Mouse (Mus musculus) yolk sac, embryonic 10.5 days (tissue): Measurements from ENCODE around the gene Rrn3.
"Not testable (repeated sequence)": the region's sequence is repeated elsewhere in the genome, so short reads cannot be mapped to it uniquely, and the experiment has no call there.

Experiments
- DNase-seq: peaks from one replicate; pipeline ENCODE4 v3.0.0-alpha.2; 2017; ENCODE audit warnings: low spot score

Rrn3 gene

DNA sequence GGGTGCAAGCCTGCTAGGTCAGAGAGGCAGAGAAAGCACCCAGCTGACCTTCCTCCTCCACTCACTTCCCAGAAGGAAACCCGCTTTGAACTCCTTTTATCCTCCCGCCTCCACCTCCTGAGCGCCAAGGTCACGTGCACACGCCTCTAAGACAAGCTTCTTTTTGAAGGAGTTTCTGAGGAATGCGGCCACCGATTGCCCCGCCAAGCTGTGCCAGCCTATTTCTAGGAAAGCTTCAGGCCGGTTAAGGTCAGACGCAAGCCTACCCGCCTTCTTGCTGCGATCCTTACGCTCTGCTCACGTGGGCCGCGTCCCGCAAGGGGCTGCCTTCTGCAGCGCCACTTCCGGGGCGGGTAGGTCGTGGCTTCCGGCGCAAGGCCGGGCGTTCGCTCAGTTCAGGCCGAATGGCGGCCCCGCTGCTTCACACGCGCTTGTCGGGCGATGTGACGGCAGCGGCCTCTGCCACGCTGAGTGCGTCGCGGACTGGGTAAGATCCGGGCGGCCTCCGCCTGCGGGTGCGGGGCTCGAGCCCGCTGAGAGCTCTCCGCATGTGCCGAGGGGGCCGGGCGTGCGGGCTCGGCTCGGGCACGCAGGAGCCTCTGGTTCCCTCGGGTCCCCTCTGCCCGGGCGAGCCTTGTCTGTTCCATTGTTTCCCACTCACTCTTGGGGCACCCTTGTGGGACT is at the start of gene Rrn3:
Gene Rrn3 (plus strand): TSS at position 356 of the 684 bp plus-strand sequence.
- DNase-seq: peak; percentile 89

- DNase-seq: no peak
Measured at GRCm38 (mm10) chr16:13732786-13733185, 47.7 kb upstream of the Rrn3 start.

DNA sequence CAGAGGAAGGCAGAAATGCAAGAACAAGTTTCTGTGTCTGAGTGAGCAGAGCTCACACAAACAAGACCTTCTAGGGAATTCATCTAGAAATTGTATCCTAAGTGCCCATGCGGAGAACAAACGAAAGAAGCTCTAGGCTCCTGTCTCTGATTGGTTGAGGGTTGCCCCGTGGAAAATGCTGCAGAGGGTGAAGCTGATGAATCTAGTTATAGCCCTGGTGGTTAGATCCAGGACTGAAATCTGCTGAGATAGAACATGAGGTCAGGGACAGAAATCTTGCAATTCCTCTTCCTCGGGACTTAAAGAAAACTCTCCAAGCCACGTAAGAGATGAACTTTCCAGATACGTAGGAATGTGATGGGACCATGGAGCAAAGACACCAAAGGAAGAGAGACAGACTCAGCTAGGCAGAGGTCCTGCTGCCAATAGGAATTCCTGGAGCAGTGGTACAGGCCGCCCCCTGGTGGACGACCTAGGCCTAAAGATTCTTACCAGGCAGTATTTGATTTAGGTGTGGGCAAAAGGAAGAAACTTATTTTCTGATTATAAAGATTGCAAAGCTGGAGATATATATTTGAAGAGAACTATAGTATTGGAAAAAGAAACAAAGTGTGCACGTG is 46.9 kb upstream of the Rrn3 start:
- peak; percentile 63 for DNase-seq

DNA sequence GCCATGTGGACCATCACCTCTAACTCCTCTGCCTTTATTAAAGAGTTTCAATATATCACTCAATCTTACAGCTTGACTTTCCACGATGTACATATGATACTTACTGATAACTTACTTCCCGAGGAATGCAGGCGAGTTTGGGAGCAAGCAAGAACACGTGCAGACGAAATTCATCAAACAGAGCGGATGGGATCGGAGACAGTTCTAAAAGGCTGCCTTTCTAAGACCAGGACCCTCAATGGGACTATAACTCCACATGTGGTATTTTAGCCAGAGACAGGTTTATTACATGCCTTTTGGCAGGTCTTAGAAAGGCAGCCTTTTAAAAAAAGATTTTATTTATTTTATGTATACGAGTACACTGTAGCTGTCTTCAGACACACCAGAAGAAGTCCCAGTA is 44.5 kb upstream of the Rrn3 start:
- no peak for DNase-seq

GRCm38 (mm10) chr16:13739044-13739443 is 41.5 kb upstream of the Rrn3 start:
- DNase-seq: not testable (repeated sequence)

DNA sequence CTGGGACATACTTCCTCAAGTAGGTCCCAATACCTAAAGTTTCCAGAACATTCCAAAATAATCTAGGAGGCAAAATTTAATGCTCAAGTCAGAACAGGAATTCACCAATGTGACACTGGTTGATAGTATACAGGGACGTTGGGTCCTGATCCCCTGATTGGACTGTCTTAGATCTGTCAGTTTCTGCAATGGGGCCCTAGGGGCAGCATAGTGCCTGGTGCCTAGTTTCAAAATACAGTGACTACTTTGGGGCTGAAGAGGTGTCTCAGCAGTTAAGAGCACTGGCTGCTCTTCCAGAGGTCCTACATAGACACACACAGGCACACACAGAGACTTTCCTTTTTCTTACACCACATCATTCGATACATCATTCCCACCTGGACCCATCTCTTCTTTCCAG is 39.7 kb upstream of the Rrn3 start:
- DNase-seq: no peak

GRCm38 (mm10) chr16:13747708-13748107 is 32.8 kb upstream of the Rrn3 start:
- no peak for DNase-seq

- no peak for DNase-seq
Measured at GRCm38 (mm10) chr16:13748124-13748523, 32.4 kb upstream of the Rrn3 start.

- not testable (repeated sequence) for DNase-seq
Measured at GRCm38 (mm10) chr16:13748813-13749212, 31.7 kb upstream of the Rrn3 start.

DNA sequence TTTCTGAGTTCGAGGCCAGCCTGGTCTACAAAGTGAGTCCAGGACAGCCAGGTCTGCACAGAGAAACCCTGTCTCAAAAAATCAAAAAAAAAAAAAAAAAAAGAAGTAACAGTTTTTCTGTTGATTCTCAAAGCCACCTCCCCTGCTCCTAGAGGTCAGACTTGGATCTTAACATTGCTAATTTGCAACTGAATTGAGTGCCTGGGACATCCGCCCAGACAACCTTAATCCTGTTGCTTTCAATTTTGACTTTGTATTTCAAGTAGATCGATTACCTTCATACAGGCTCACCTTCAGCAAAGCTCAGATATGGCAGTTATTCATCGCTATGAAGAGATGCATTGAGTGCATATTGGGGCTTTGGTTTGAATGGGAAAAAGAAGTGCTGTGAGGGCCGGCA is 31.2 kb upstream of the Rrn3 start:
- no peak for DNase-seq

DNA sequence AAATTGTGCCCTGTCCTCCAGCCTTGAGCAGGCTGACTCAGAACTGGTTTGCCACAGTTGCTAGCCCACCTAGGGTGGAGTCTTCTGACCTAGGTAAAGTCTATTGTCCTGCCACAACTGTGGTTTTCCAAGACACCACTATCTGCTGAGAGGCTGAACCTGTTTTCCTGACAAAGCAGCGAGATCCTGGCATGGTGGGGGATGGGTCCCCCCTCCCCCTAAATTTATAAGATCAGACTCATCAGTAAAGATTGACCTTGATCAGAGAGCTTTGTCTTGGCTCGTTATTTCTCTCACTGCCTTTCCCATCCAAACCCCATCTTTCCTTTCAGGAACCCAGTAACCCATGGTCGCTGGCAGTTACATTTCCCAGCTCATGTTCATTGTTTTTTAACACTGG is 30.5 kb upstream of the Rrn3 start:
- DNase-seq: no peak

DNA sequence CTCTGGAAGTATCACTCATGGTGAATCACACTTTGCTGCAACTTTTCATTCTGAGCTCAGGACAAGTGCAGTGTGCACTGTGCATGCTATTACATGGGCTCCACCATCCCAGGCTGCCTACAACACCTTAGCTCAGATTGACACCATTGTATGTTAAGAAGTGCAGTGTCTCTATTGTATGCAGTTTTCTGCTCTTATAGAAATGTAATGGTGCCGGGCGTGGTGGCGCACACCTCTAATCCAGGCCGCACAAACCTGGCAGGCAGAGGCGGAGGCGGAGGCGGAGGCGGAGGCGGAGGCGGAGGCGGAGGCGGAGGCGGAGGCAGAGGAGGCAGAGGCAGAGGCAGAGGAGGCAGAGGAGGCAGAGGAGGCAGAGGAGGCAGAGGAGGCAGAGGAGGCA is 29.9 kb upstream of the Rrn3 start:
- DNase-seq: no peak

DNA sequence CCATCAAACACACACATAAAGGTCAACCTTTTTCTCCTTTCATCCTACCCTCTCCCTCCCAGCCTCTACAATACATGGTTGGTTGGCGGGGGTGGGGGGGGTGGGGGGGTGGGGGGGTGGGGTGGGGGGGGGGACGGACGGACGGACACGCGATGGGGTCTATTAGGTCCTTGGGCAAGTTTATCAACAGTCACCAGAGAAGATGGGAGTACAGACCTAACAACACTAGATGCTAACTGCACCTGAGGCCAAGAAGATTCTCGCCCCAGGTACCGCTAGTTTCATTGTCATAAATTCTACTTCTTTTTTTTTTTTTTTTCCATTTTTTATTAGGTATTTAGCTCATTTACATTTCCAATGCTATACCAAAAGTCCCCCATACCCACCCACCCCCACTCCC is 26.5 kb upstream of the Rrn3 start:
- DNase-seq: no peak

GRCm38 (mm10) chr16:13754400-13755190 is 25.9 kb upstream of the Rrn3 start:
- peak; percentile 92 for DNase-seq

GRCm38 (mm10) chr16:13757823-13758222 is 22.7 kb upstream of the Rrn3 start:
- DNase-seq: no peak

GRCm38 (mm10) chr16:13762807-13763206 is 17.7 kb upstream of the Rrn3 start:
- not testable (repeated sequence) for DNase-seq

- DNase-seq: no peak
Measured at GRCm38 (mm10) chr16:13764519-13764918, 16.0 kb upstream of the Rrn3 start.

GRCm38 (mm10) chr16:13766367-13766766 is 14.1 kb upstream of the Rrn3 start:
- DNase-seq: no peak

- DNase-seq: not testable (repeated sequence)
Measured at GRCm38 (mm10) chr16:13771603-13772002, 8.9 kb upstream of the Rrn3 start.

- DNase-seq: not testable (repeated sequence)
Measured at GRCm38 (mm10) chr16:13772051-13772450, 8.5 kb upstream of the Rrn3 start.

DNA sequence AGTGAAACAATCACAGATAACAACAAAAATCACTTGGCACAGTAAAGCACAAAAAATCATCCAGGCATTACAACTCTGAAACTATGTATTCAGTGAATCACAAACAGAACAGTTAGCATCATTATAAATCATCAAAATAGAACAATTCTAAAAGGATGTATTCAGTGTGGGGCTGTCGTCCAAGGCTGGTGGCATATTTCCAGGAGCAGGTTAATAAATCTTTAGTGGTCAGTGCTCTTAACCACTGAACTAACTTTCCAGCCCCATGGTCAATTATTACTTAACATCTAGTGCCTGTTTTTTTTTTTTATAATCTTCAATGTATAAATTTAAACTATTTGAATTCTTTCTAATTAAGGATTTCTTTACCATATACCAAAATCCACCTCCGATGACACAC is 6.5 kb upstream of the Rrn3 start:
- DNase-seq: not testable (repeated sequence)

DNA sequence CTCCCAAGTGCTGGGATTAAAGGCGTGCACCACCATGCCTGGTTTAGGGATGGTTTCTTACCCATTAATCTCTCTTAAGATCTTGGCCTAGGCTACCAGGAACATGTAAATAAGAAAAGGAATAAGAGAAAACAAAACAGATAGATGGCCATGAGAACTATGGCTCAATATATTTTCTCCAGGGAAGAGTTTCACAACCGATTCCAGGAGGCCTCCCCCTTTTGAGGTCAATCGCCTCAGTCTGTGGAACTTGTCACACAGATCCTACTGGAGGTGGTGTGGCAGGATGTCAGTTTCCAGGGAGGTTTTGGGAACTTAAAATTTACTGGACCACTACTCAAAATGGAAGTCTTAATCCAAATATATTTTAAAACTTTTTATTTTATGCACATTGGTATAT is 5.9 kb upstream of the Rrn3 start:
- not testable (repeated sequence) for DNase-seq

DNA sequence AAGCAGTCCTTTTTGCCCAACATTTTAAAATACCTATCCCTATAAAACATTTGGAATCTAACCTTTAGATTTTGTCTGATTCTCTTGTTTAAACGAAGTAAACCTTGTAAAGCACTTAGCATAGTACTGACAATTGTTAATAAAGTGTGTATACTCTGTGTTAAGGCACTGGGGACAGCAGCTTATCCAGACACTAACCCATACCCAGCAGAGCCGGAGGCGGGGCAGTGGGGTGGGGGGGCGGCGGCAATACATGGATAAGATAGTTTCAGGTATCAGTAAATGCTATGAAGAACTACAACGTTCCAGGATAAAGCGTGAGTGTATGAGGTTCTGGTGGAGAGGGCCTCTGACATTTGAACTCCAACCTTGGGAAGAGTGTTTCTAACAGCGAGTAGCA is 708 bp downstream of the Rrn3 start:
- DNase-seq: no peak
